Mouse (Mus musculus) limb, embryonic 15.5 days (tissue): Measurements from ENCODE around the gene Them7. TPM values are rescaled to one million over a fixed set of nuclear protein-coding genes. Genes with fewer than 3 reads are reported as not detected.
A peak's percentile ranks its signal among the peaks of the same experiment; 100 is the strongest.

Experiments
- ATAC-seq: fragments of 200-750 bp; cut with Nextera tagmentation; 2 replicates; pipeline ENCODE4 v1.8.0; 2017; ENCODE audit warnings: low read depth, moderate TSS enrichment; ENCODE audit not compliant: insufficient number of reproducible peaks, low FRiP score, low TSS enrichment
- H3K27ac ChIP-seq: fragments of 300-500 bp; sonication (generic); 2 replicates; pipeline ENCODE4 v1.5.1; 2015; ENCODE audit warnings: moderate library complexity, mild to moderate bottlenecking, inconsistent platforms
- H3K27me3 ChIP-seq: fragments of 300-500 bp; sonication (generic); 2 replicates; pipeline ENCODE4 v1.6.1; 2015; ENCODE audit warnings: inconsistent platforms
- H3K36me3 ChIP-seq: fragments of 300-500 bp; sonication (generic); 2 replicates; pipeline ENCODE4 v1.6.1; 2015; ENCODE audit warnings: inconsistent platforms
- H3K4me1 ChIP-seq: fragments of 300-500 bp; sonication (generic); 2 replicates; pipeline ENCODE4 v1.6.1; 2015; ENCODE audit warnings: inconsistent platforms
- H3K4me2 ChIP-seq: fragments of 300-500 bp; sonication (generic); 2 replicates; pipeline ENCODE4 v1.6.1; 2015; ENCODE audit warnings: mild to moderate bottlenecking, inconsistent platforms
- H3K4me3 ChIP-seq: fragments of 300-500 bp; sonication (generic); 2 replicates; pipeline ENCODE4 v1.5.1; 2015; ENCODE audit warnings: mild to moderate bottlenecking, inconsistent platforms
- H3K9ac ChIP-seq: fragments of 300-500 bp; sonication (generic); 2 replicates; pipeline ENCODE4 v1.6.1; 2015; ENCODE audit warnings: inconsistent platforms
- H3K9me3 ChIP-seq: fragments of 300-500 bp; sonication (generic); 2 replicates; pipeline ENCODE4 v1.6.1; 2016; ENCODE audit warnings: inconsistent platforms
- WGBS: fragments of 180-500 bp; shearing (Covaris S2); methylation state at CpG from one replicate; pipeline ENCODE4 v1.1.7; 2015; 5-methylcytosine and 5-hydroxymethylcytosine counted together
- polyA plus RNA-seq: library from polyadenylated mRNA; unstranded; fragments of >200 nt; fragmentation: Nextera tagmentation; extraction: Ambion mirVana; gene quantifications from 2 replicates; pipeline ENCODE4 v1.2.1, GENCODE M21; 2015

The Them7 gene
- polyA plus RNA-seq, 1 experiment from 2014 or later, result 0.42 TPM

GRCm38 (mm10) chr2:105219229-105219628, 4.9 kb upstream of the Them7 start:
- Histone ChIP-seq H3K4me3 (no peak overlapping the region), H3K9ac (no peak overlapping the region), H3K4me1 (peaks cover 14% of the 10 kb centered on the region), H3K36me3 (no peaks in the 10 kb centered on the region), H3K4me2 (no peak overlapping the region), H3K9me3 (no peaks in the 10 kb centered on the region), H3K27me3 (peaks cover 14% of the 10 kb centered on the region; the same call in 1 of the 2 replicates), H3K27ac (no peak overlapping the region)
- 91% methylated on average over 5 of the region's 5 CpGs for WGBS
- ATAC-seq, result no peak

GRCm38 (mm10) chr2:105219664-105220063, 4.5 kb upstream of the Them7 start:
- peaks cover 14% of the 10 kb centered on the region; the same call in 1 of the 2 replicates for H3K27me3 ChIP-seq
- H3K9me3 ChIP-seq, result no peaks in the 10 kb centered on the region
- no peak overlapping the region for H3K27ac ChIP-seq
- ATAC-seq, result no peak
- peaks cover 18% of the 10 kb centered on the region for H3K4me1 ChIP-seq
- H3K4me3 ChIP-seq, result no peak overlapping the region
- H3K9ac ChIP-seq, result no peak overlapping the region
- no peaks in the 10 kb centered on the region for H3K36me3 ChIP-seq
- H3K4me2 ChIP-seq, result no peak overlapping the region
- WGBS, result 44% methylated on average over 8 of the region's 8 CpGs

- 25% methylated on average over 9 of the region's 9 CpGs for WGBS
- Histone ChIP-seq H3K9ac (no peak overlapping the region), H3K27ac (peak overlapping the region; percentile 54), H3K27me3 (peaks cover 14% of the 10 kb centered on the region; the same call in 1 of the 2 replicates), H3K9me3 (no peaks in the 10 kb centered on the region), H3K4me3 (no peak overlapping the region), H3K4me1 (peaks cover 28% of the 10 kb centered on the region), H3K36me3 (no peaks in the 10 kb centered on the region), H3K4me2 (no peak overlapping the region)
- peak; percentile 80 for ATAC-seq
Observed at GRCm38 (mm10) chr2:105220738-105221303, 3.3 kb upstream of the Them7 start.

GRCm38 (mm10) chr2:105223606-105224005, 514 bp upstream of the Them7 start:
- no peaks in the 10 kb centered on the region for H3K36me3 ChIP-seq
- no peak overlapping the region for H3K9ac ChIP-seq
- no peaks in the 10 kb centered on the region for H3K9me3 ChIP-seq
- no peak overlapping the region; the same call in 1 of the 2 replicates for H3K4me3 ChIP-seq
- H3K4me1 ChIP-seq, result peaks cover 31% of the 10 kb centered on the region
- no peak overlapping the region for H3K4me2 ChIP-seq
- peaks cover 10% of the 10 kb centered on the region; the same call in 1 of the 2 replicates for H3K27me3 ChIP-seq
- WGBS, result 88% methylated on average over 11 of the region's 11 CpGs
- ATAC-seq, result no peak
- H3K27ac ChIP-seq, result no peak overlapping the region

GRCm38 (mm10) chr2:105224987-105225375, 861 bp downstream of the Them7 start:
- peaks cover 6% of the 10 kb centered on the region; the same call in 1 of the 2 replicates for H3K27me3 ChIP-seq

GRCm38 (mm10) chr2:105226297-105226958, 2.3 kb downstream of the Them7 start:
- Histone ChIP-seq H3K4me1 (peaks cover 21% of the 10 kb centered on the region), H3K4me2 (no peak overlapping the region), H3K4me3 (no peak overlapping the region), H3K9me3 (no peaks in the 10 kb centered on the region), H3K27me3 (peaks cover 10% of the 10 kb centered on the region), H3K27ac (no peak overlapping the region), H3K9ac (no peak overlapping the region), H3K36me3 (no peaks in the 10 kb centered on the region)
- no peak for ATAC-seq
- WGBS, result 41% methylated on average over 7 of the region's 7 CpGs

More at GRCm38 (mm10) chr2:105224987-105225375, 861 bp downstream of the Them7 start:
- WGBS, result 37% methylated on average over 3 of the region's 3 CpGs
- H3K4me1 ChIP-seq, result peaks cover 31% of the 10 kb centered on the region
- H3K9me3 ChIP-seq, result no peaks in the 10 kb centered on the region
- no peak for ATAC-seq
- H3K9ac ChIP-seq, result no peak overlapping the region
- no peak overlapping the region for H3K27ac ChIP-seq
- H3K4me3 ChIP-seq, result peak overlapping the region; percentile 37; the same call in 1 of the 2 replicates
- peak overlapping the region; percentile 62 for H3K4me2 ChIP-seq
- no peaks in the 10 kb centered on the region for H3K36me3 ChIP-seq

- Histone ChIP-seq H3K27ac (no peak overlapping the region), H3K4me1 (peaks cover 23% of the 10 kb centered on the region), H3K9me3 (no peaks in the 10 kb centered on the region), H3K4me3 (no peak overlapping the region), H3K9ac (no peak overlapping the region), H3K36me3 (no peaks in the 10 kb centered on the region), H3K27me3 (peaks cover 14% of the 10 kb centered on the region), H3K4me2 (no peak overlapping the region)
- 67% methylated on average over 2 of the region's 2 CpGs for WGBS
- ATAC-seq, result no peak
Observed at GRCm38 (mm10) chr2:105228416-105228815, 4.3 kb downstream of the Them7 start.

- 6% methylated on average over 1 of the region's 1 CpGs for WGBS
- no peak for ATAC-seq
Observed at GRCm38 (mm10) chr2:105230333-105230732, 6.2 kb downstream of the Them7 start.

GRCm38 (mm10) chr2:105232386-105232785, 8.3 kb downstream of the Them7 start:
- peaks cover 11% of the 10 kb centered on the region for H3K27me3 ChIP-seq
- H3K9ac ChIP-seq, result no peak overlapping the region
- no peaks in the 10 kb centered on the region for H3K9me3 ChIP-seq
- H3K4me1 ChIP-seq, result peaks cover 8% of the 10 kb centered on the region; the same call in 1 of the 2 replicates
- H3K4me2 ChIP-seq, result no peak overlapping the region
- 26% methylated on average over 4 of the region's 4 CpGs for WGBS
- ATAC-seq, result no peak
- no peak overlapping the region for H3K27ac ChIP-seq
- no peak overlapping the region for H3K4me3 ChIP-seq
- no peaks in the 10 kb centered on the region for H3K36me3 ChIP-seq

More at GRCm38 (mm10) chr2:105230333-105230732, 6.2 kb downstream of the Them7 start:
- Histone ChIP-seq H3K9me3 (no peaks in the 10 kb centered on the region), H3K27me3 (peaks cover 8% of the 10 kb centered on the region), H3K27ac (no peak overlapping the region), H3K4me3 (no peak overlapping the region), H3K4me2 (no peak overlapping the region), H3K4me1 (peaks cover 14% of the 10 kb centered on the region; the same call in 1 of the 2 replicates), H3K9ac (no peak overlapping the region), H3K36me3 (no peaks in the 10 kb centered on the region)

- Histone ChIP-seq H3K9me3 (no peaks in the 10 kb centered on the region), H3K4me2 (no peak overlapping the region), H3K4me1 (peaks cover 8% of the 10 kb centered on the region; the same call in 1 of the 2 replicates), H3K9ac (no peak overlapping the region), H3K27me3 (peaks cover 14% of the 10 kb centered on the region), H3K36me3 (no peaks in the 10 kb centered on the region), H3K4me3 (no peak overlapping the region), H3K27ac (no peak overlapping the region)
- no peak for ATAC-seq
- 59% methylated on average over 6 of the region's 6 CpGs for WGBS
Observed at GRCm38 (mm10) chr2:105234278-105234677, 10.2 kb downstream of the Them7 start.

- H3K4me1 ChIP-seq, result peaks cover 8% of the 10 kb centered on the region; the same call in 1 of the 2 replicates
- H3K27me3 ChIP-seq, result peaks cover 14% of the 10 kb centered on the region
- no peaks in the 10 kb centered on the region for H3K36me3 ChIP-seq
- H3K4me2 ChIP-seq, result no peak overlapping the region
- H3K27ac ChIP-seq, result no peak overlapping the region
- no peak for ATAC-seq
- WGBS, result 28% methylated on average over 12 of the region's 12 CpGs
- H3K9me3 ChIP-seq, result no peaks in the 10 kb centered on the region
- H3K4me3 ChIP-seq, result no peak overlapping the region
- H3K9ac ChIP-seq, result no peak overlapping the region
Observed at GRCm38 (mm10) chr2:105235380-105236115, 11.4 kb downstream of the Them7 start.

- no peaks in the 10 kb centered on the region for H3K9me3 ChIP-seq
- no peak overlapping the region for H3K4me2 ChIP-seq
- WGBS, result 57% methylated on average over 7 of the region's 7 CpGs
- H3K4me1 ChIP-seq, result peaks cover 8% of the 10 kb centered on the region; the same call in 1 of the 2 replicates
- H3K36me3 ChIP-seq, result no peaks in the 10 kb centered on the region
- H3K4me3 ChIP-seq, result no peak overlapping the region
- no peak overlapping the region for H3K9ac ChIP-seq
- H3K27ac ChIP-seq, result no peak overlapping the region
- no peak for ATAC-seq
- H3K27me3 ChIP-seq, result 0 out of 2 replicates have a peak, but pooled peaks cover 6% of the 10 kb centered on the region
Observed at GRCm38 (mm10) chr2:105237424-105237823, 13.3 kb downstream of the Them7 start.
